Mouse (Mus musculus) T-helper 2 cell (primary cell): ENCODE data around the gene Ldlr.
"Not testable (repeated sequence)": the region's sequence is repeated elsewhere in the genome, so short reads cannot be mapped to it uniquely, and the experiment has no call there.

ENCODE experiments used
- in situ Hi-C: fragments of 300-600 bp; cut with MboI, MseI; formaldehyde crosslinking; loops from one replicate; pipeline ENCODE4 v1.15.1; 2025; ENCODE audit warnings: high pct_unique_total_duplicates

Ldlr gene

GRCm38 (mm10) chr9:21788234-21788633 lies 65.0 kb downstream of the Ldlr start:
- in situ Hi-C loops: no loop called here

- in situ Hi-C loops: no loop called here
These were observed 68.6 kb downstream of the Ldlr start for GRCm38 (mm10) chr9:21791861-21792260.

- in situ Hi-C loops: no loop called here
These were observed 69.4 kb downstream of the Ldlr start for GRCm38 (mm10) chr9:21792644-21793043.

- in situ Hi-C loops: not testable (repeated sequence)
These were observed 70.2 kb downstream of the Ldlr start for GRCm38 (mm10) chr9:21793507-21793906.

- in situ Hi-C loops: no loop called here
These were observed 71.1 kb downstream of the Ldlr start for GRCm38 (mm10) chr9:21794344-21794834.

- in situ Hi-C loops: no loop called here
These were observed 71.6 kb downstream of the Ldlr start for GRCm38 (mm10) chr9:21794925-21795324.

- in situ Hi-C loops: no loop called here
These were observed 72.3 kb downstream of the Ldlr start for GRCm38 (mm10) chr9:21795579-21795978.

- in situ Hi-C loops: no loop called here
These were observed 73.0 kb downstream of the Ldlr start for GRCm38 (mm10) chr9:21796259-21796658.

- in situ Hi-C loops: no loop called here
These were observed 73.6 kb downstream of the Ldlr start for GRCm38 (mm10) chr9:21796919-21797318.

- in situ Hi-C loops: no loop called here
These were observed 74.7 kb downstream of the Ldlr start for GRCm38 (mm10) chr9:21797921-21798344.

- in situ Hi-C loops: no loop called here
These were observed 75.2 kb downstream of the Ldlr start, which contains the start of gene Kank2 for GRCm38 (mm10) chr9:21798345-21799009. TSS of gene Kank2 (minus strand) at chr9:21798744.

- in situ Hi-C loops: no loop called here
These were observed 75.7 kb downstream of the Ldlr start for GRCm38 (mm10) chr9:21799010-21799350.
